Mouse (Mus musculus): ENCODE data around the gene 1110065P20Rik. TPM values are rescaled to one million over a fixed set of nuclear protein-coding genes. Genes with fewer than 3 reads are reported as not detected.
A peak's percentile ranks its signal among the peaks of the same experiment; 100 is the strongest.

The 1110065P20Rik gene
- polyA plus RNA-seq, 1 experiment from 2014 or later: 64.1 TPM

- Histone ChIP-seq H3K36me3 (ENCODE audit: control insufficient read depth, insufficient read depth, low read length) (no peaks in the 10 kb centered on the region), H3K4me2 (replicated peaks; ENCODE audit: low read depth) (no peak overlapping the region), H3K27ac (replicated peaks) (no peak overlapping the region), H3K27me3 (ENCODE audit: control insufficient read depth, insufficient read depth, low read length) (no peaks in the 10 kb centered on the region), H3K4me1 (replicated peaks; ENCODE audit: control insufficient read depth, insufficient read depth) (no peaks in the 10 kb centered on the region), H3K9me3 (ENCODE audit: control insufficient read depth, low read length) (no peaks in the 10 kb centered on the region), H3K9ac (ENCODE audit: low read length) (no peak overlapping the region), H3K4me3 (ENCODE audit: low read depth, low read length) (no peak overlapping the region)
- DNase-seq (ENCODE audit: low spot score) (no peak), ATAC-seq (ENCODE audit: low FRiP score, low TSS enrichment) (no peak)
- TF ChIP-seq CTCF (IDR thresholded peaks at IDR 0.05; ENCODE audit: low read depth) (peak; percentile 40), EP300 (optimal IDR thresholded peaks at IDR 0.05) (no peak)
- 88% methylated on average over 1 of the region's 1 CpGs for WGBS
These were observed 21.7 kb upstream of the 1110065P20Rik start for GRCm38 (mm10) chr4:124872719-124873118.

GRCm38 (mm10) chr4:124861283-124862188, 10.5 kb upstream of the 1110065P20Rik start, which contains the start of gene Maneal:
Maneal (minus strand) TSS chr4:124862171.
- Histone ChIP-seq H3K4me2 (replicated peaks; ENCODE audit: low read depth) (peak within 1 kb of the TSS; percentile 58), H3K4me1 (replicated peaks; ENCODE audit: control insufficient read depth, insufficient read depth) (no peaks in the 10 kb centered on the region), H3K36me3 (ENCODE audit: control insufficient read depth, insufficient read depth, low read length) (no peaks in the 10 kb centered on the region), H3K9me3 (ENCODE audit: control insufficient read depth, low read length) (no peaks in the 10 kb centered on the region), H3K9ac (ENCODE audit: low read length) (no peak within 1 kb of the TSS; the same call in 1 of the 2 replicates), H3K27me3 (ENCODE audit: control insufficient read depth, insufficient read depth, low read length) (peaks cover 2% of the 10 kb centered on the region; the same call in 1 of the 2 replicates), H3K4me3 (ENCODE audit: low read depth, low read length) (peak within 1 kb of the TSS; percentile 40), H3K27ac (replicated peaks) (no peak within 1 kb of the TSS)
- TF ChIP-seq EP300 (optimal IDR thresholded peaks at IDR 0.05) (no peak), CTCF (IDR thresholded peaks at IDR 0.05; ENCODE audit: low read depth) (no peak)
- 5% methylated on average over 44 of the region's 77 CpGs for WGBS
- DNase-seq (ENCODE audit: low spot score) (no peak), ATAC-seq (ENCODE audit: low FRiP score, low TSS enrichment) (peak; percentile 16; the same call in 1 of the 2 replicates)

GRCm38 (mm10) chr4:124860446-124860845, 9.4 kb upstream of the 1110065P20Rik start:
- no peak overlapping the region for H3K4me2 ChIP-seq (replicated peaks; ENCODE audit: low read depth)
- no peak overlapping the region for H3K4me3 ChIP-seq (ENCODE audit: low read depth, low read length)
- DNase-seq (ENCODE audit: low spot score): peak; percentile 86
- H3K27ac ChIP-seq (replicated peaks): no peak overlapping the region
- H3K9ac ChIP-seq (ENCODE audit: low read length): no peak overlapping the region
- H3K4me1 ChIP-seq (replicated peaks; ENCODE audit: control insufficient read depth, insufficient read depth): no peaks in the 10 kb centered on the region
- no peaks in the 10 kb centered on the region for H3K9me3 ChIP-seq (ENCODE audit: control insufficient read depth, low read length)
- peaks cover 2% of the 10 kb centered on the region; the same call in 1 of the 2 replicates for H3K27me3 ChIP-seq (ENCODE audit: control insufficient read depth, insufficient read depth, low read length)
- TF ChIP-seq EP300 (optimal IDR thresholded peaks at IDR 0.05) (no peak), CTCF (IDR thresholded peaks at IDR 0.05; ENCODE audit: low read depth) (no peak)
- 9% methylated on average over 7 of the region's 7 CpGs for WGBS
- H3K36me3 ChIP-seq (ENCODE audit: control insufficient read depth, insufficient read depth, low read length): peaks cover 9% of the 10 kb centered on the region; the same call in 1 of the 2 replicates
- ATAC-seq (ENCODE audit: low FRiP score, low TSS enrichment): peak; percentile 69

GRCm38 (mm10) chr4:124858370-124858769, 7.4 kb upstream of the 1110065P20Rik start:
- H3K27me3 ChIP-seq (ENCODE audit: control insufficient read depth, insufficient read depth, low read length): peaks cover 2% of the 10 kb centered on the region; the same call in 1 of the 2 replicates
- ATAC-seq (ENCODE audit: low FRiP score, low TSS enrichment) (no peak), DNase-seq (ENCODE audit: low spot score) (no peak)
- H3K9me3 ChIP-seq (ENCODE audit: control insufficient read depth, low read length): no peaks in the 10 kb centered on the region
- H3K9ac ChIP-seq (ENCODE audit: low read length): no peak overlapping the region
- H3K36me3 ChIP-seq (ENCODE audit: control insufficient read depth, insufficient read depth, low read length): peaks cover 19% of the 10 kb centered on the region; the same call in 1 of the 2 replicates
- H3K4me2 ChIP-seq (replicated peaks; ENCODE audit: low read depth): no peak overlapping the region
- no peak overlapping the region for H3K4me3 ChIP-seq (ENCODE audit: low read depth, low read length)
- no peak overlapping the region for H3K27ac ChIP-seq (replicated peaks)
- TF ChIP-seq EP300 (optimal IDR thresholded peaks at IDR 0.05) (no peak), CTCF (IDR thresholded peaks at IDR 0.05; ENCODE audit: low read depth) (no peak)
- H3K4me1 ChIP-seq (replicated peaks; ENCODE audit: control insufficient read depth, insufficient read depth): no peaks in the 10 kb centered on the region
- 60% methylated on average over 5 of the region's 5 CpGs for WGBS

GRCm38 (mm10) chr4:124856294-124856693, 5.3 kb upstream of the 1110065P20Rik start:
- Histone ChIP-seq H3K9ac (ENCODE audit: low read length) (no peak overlapping the region), H3K27ac (replicated peaks) (no peak overlapping the region), H3K4me1 (replicated peaks; ENCODE audit: control insufficient read depth, insufficient read depth) (no peaks in the 10 kb centered on the region), H3K36me3 (ENCODE audit: control insufficient read depth, insufficient read depth, low read length) (peaks cover 19% of the 10 kb centered on the region; the same call in 1 of the 2 replicates), H3K27me3 (ENCODE audit: control insufficient read depth, insufficient read depth, low read length) (peaks cover 2% of the 10 kb centered on the region; the same call in 1 of the 2 replicates), H3K4me3 (ENCODE audit: low read depth, low read length) (no peak overlapping the region), H3K4me2 (replicated peaks; ENCODE audit: low read depth) (no peak overlapping the region), H3K9me3 (ENCODE audit: control insufficient read depth, low read length) (no peaks in the 10 kb centered on the region)
- ATAC-seq (ENCODE audit: low FRiP score, low TSS enrichment) (no peak), DNase-seq (ENCODE audit: low spot score) (no peak)
- WGBS: 93% methylated on average over 8 of the region's 8 CpGs
- TF ChIP-seq CTCF (IDR thresholded peaks at IDR 0.05; ENCODE audit: low read depth) (no peak), EP300 (optimal IDR thresholded peaks at IDR 0.05) (no peak)

All from stomach, postnatal 0 days (tissue).